Mouse (Mus musculus) CD4-positive, CD25-positive, alpha-beta regulatory T cell, adult 4 months (primary cell): ENCODE data around the gene Itga9. TPM values are rescaled to one million over a fixed set of nuclear protein-coding genes. Genes with fewer than 3 reads are reported as not detected.

ENCODE experiments used
- ATAC-seq: one replicate; pipeline ENCODE4 v1.8.0; 2017
- polyA plus RNA-seq, 2 experiments: library from polyadenylated mRNA; unstranded; fragments of 100-300 nt; shearing (Covaris generic); gene quantifications; one replicate each; pipeline ENCODE4 v1.2.1; 2017

The Itga9 gene
- polyA plus RNA-seq, 2 experiments from 2014 or later, result 0.41 to 1.0 TPM

DNA sequence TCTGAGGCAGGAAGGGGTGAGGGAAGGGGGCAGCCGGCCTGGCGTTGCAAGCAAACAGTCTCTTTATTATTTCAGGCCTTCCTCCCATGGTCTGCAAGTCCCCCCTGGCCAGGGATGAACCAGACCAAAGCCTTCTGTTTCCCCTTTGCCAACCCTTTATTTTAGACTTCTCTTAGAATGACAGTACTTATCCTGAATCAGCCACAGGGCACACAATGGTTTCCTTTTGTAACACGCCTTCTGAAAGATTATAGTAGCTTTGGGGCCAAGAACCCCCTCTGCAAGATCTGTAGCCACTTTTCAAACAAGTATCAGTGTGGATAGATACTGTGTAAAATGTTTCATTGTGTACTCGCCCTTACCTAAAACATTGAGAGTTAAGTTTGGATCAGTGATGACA, 178.1 kb downstream of the Itga9 start:
- ATAC-seq, result peak; percentile 17

DNA sequence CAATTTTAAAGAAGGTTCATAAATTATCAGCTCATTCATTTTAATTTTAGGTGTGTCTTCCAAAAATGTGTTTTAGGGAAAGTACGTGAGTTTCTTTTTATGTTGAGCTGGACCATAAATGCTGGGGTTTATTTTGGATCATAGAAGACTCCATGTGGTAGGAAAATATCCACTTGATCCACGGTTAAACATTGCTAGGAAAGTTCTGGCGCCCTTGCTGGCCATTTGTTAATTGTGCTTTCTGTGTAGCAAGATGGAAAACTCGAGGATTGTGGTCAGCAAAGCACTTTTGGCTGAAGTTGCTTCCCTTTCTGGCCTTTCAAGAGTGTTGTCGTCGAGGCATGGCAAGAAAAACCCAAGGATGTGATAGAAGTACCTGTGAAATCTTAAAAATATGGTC, 179.3 kb downstream of the Itga9 start:
- no peak for ATAC-seq

DNA sequence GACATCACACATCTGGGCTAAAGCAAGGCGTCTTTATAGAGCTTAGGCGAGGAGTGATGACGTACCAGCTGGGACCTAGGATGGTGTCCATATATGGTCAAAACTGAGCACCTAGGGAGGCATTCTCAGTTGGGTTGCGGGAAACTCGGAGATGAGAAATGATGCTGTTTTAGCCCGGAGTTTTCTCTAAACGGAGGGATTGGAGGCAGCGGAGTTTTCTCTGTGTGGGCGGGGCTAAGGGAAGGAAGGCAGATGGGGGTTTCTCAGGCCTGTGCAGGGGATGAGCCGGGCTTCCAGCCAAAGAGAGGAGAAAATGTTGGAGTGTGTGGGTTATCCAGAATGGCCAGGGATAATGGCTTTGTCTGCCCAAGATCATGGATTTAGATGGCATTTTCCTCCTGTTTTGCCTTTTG, 182.4 kb downstream of the Itga9 start:
- no peak for ATAC-seq

DNA sequence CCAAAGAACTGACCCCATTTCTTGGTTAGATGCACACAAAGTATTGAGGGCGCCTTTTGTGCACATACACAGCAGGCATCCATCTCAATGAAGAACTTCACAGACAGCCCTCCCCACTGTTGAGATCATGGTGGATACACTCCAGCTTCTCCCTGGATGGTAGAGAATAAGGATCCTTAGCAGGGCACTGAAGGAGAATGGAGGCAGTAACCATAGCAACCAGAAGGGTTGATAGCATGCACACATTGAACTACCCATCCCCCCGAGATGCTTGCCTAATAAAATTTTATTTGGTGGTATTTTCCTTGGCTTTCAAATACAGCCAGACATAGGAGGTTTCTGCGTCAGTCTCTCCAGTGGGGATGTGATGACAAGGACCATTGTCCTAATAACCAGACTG, 184.7 kb downstream of the Itga9 start:
- no peak for ATAC-seq

DNA sequence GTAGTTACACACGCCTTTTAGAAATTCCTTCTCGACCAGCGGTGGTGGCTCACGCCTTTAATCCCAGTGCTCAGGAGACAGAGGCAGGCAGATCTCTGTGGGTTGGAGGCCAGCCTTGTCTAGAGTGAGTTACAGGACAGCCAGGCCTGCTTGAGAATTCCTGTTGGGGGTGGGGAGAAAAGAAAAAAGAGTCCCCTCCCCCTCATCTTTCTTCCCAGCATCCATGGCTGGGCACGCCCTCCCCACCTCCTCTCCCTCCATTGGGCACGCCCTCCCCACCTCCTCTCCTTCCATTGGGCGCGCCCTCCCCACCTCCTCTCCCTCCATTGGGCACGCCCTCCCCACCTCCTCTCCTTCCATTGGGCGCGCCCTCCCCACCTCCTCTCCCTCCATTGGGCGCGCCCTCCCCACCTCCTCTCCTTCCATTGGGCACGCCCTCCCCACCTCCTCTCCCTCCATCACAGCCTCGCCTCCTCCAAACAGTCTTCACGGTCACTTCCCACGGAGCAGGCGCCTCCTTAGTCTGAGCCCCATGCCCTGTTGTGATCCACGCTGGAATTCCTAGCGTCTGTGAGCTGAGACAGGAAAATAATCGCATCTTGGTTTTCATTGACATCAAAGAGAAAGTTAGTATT, 186.8 kb downstream of the Itga9 start:
- ATAC-seq, result no peak

DNA sequence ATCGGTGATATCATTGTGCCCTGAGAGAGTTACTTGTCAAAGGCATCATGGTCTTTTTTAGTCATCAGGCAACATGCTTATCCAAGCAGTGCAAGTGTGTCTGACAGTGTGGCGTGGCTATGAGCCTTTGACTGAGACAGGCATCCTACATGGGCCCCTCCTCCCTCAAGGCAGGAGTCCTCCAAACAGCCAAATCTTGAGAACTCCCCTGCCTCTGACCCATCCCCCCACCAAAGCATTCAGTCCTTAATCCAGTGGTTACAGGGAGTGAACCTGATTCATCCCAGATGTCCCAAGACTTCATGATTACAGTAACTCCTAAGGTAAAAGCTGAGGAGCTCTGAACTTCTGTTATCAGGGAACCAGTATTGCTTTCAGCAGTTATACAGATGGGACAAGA, 188.2 kb downstream of the Itga9 start:
- ATAC-seq, result no peak

DNA sequence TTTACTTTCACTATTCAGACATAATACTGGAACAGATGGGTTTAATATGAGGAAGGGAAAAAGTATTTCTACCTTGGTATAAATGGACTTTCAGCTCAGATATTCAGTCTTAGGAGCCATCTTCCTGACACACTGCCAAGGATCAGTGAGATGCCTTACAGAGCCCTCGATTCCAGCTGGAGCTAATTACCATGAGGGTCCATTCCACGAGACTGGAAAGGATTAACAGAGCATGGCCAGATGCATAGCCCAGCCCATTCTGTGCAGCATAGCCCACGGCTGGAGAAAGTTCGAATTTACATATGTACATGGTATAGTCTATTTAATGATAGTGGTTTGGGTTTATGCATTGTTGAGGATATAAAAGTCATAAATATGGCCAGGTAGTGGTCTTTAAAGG, 188.8 kb downstream of the Itga9 start:
- no peak for ATAC-seq

DNA sequence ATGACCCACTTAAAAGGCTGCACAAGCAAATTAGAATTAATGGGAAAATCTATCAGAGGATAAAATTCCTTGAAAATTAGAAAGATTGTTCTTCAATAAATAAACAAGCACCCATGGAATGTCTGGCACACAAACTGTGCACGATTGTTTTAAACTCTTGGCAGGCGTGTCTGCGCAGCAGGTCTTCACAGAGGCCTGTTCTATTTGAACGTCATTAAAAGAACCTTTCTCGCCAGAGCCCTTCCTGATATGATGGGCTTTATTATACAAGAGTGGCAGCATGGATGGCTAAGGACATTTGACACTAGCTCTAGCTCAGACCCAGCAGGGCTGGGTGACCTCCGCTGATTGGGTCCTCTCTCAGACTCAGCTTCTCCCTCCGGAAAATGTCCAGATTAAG, 192.6 kb downstream of the Itga9 start:
- no peak for ATAC-seq

DNA sequence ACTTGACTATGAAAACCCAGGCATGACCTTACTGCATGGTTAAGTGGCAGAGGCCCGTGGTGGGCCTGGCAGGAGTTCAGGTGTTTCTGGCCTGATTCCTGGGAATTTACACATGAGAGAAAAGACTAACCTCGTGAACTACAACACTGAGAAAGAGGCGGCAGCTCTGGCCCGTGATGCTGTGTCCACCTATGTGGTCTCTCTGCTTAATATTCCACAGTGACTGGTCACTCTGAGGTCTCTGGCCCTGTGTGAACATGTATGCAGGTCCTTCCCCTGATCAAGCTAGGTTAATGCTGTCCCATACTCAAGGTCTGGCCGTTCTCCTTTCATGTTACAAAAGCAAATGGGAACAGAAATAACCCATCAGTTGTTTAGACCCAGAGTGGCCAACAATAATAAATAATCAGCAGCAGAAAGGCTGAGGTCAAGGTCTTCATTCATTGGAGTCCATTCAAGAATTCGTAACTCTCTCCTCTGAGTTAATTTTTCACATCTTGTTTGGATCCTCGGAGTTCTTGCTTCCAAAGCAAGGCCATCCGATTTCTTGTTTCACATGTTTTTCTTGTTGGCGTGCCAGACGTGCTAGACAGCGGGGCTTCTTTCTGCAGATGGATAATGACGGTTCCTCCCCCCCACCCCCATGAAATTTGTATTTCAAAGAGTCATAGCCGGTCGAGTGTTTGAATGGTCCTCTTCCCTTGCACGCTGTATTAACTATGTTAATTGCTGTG, 194.9 kb downstream of the Itga9 start:
- ATAC-seq, result no peak

DNA sequence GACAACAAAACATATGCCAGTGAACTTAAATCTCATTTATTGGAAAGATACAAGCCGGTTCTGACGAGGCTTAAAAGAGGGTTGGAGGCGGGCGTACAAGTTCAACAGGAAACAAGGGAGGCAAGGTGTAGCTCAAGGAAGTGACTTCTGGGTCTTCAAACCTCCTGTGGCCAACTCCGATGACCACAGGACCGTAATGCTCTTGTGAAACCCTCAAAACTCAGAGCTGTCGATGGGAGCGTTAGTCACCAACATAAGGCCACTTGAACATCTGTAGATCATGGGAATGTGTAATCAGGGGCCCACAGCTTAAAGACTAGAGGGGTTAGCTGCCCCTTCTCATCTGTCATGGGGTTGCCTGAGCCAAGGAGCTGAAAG, 195.4 kb downstream of the Itga9 start:
- ATAC-seq, result no peak

DNA sequence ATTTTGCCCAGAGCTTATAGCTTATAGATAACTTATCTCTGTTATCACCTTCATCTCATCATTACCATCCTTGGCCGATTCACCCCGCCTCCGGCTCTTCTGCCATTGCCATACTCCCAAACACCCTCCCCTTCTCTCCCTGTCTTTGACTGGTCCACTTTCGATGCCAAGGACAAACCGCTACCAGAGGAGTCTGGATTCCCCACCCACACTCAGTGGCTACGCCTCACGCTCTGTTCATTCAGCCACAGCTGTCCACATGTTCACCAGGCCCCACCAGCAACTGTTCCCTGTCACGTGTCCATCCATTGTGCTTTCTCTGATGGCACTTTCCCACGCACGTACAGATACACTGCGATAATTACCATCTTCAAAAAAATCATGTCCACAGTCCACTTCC, 195.9 kb downstream of the Itga9 start:
- ATAC-seq, result no peak

DNA sequence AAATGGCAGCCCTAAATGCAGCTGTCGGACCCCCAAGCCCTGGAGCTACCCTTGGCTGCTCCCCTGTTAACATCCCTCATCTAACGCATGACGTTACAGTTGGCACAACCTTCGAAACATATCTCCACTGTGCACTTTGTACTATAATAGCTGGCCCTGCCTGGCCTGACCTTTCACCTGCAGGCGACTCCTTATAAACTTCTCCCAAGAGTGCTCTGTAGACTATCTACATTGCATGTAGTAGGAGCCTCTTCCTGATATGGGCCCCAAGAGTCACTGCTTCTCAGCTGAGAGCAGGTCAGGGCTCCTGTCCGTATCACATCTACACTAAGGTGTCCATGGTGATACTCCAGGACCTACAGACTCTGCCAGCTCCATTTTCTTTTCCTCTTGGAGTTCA, 199.2 kb downstream of the Itga9 start:
- no peak for ATAC-seq

DNA sequence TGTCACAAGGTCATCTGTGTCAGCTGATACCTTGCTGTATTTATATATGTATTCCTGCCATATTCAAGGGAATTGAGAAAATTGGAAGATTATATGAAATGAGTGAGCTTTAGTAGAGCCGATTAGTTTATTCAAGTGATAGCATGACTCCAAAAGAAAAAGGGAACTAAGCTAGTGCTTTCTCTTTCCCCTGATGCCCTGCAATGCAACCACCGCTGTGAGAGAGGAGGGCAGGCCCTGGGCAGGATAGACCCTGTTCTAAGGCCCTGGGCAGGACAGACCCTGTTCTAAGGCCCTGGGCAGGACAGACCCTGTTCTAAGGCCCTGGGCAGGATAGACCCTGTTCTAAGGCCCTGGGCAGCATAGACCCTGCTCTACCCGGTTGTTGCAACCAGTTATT, 201.2 kb downstream of the Itga9 start:
- no peak for ATAC-seq

DNA sequence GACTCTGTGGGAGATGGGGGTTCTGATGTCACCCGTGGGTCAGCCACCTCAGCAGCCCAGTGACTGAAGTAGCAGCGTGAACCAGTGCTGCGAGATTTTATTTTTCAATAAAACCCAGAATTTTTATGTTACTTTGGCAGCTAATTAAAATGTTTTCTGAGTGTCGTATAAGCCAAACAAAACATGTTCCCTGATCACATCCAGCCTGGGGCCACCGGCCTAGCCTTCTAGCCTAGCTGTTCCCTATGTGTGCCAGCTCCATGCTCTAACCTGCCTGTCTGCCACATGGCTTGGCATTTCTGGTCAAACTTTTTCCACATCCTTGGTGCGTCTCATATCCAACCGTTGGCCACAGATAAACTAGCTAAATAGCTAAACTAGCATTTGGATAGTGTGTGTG, 205.7 kb downstream of the Itga9 start:
- ATAC-seq, result no peak

DNA sequence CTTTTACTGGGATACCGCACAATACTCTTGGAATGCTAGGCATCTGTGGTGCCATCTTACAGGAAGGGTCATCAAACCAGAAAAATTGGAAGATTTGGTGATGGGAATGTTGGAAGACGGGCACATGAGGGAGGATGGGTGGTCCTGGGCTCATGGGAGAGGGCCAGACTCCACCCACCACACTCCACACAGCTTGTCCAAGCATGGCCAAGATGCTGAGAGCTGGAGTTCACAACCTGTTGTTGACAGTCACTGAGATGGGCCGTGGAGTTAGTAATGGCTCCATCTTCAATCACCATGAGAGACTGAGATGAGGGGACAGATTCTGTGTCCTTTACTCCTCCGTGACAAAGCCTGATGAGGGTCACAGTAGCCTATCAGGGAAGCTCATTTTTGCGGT, 207.0 kb downstream of the Itga9 start:
- ATAC-seq, result no peak

DNA sequence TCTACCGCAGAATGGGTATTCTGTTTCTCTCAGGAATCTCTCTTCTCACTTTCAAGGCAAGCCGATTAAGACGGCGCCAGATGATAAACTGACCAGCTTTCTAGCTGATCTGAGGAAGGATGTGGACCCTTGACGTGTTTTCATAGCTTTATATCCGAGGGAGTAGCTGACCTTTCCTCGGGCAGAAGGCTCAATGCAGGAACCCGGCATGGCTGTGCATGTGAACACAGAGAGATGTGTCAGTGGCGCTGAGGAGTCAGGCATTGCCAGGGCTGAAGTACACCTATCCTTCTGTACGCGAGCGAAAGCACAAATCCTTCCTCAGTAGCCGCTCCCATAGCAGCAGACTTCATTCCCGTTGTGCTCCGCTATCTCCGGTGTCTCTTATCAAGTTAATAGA, 207.6 kb downstream of the Itga9 start:
- no peak for ATAC-seq

DNA sequence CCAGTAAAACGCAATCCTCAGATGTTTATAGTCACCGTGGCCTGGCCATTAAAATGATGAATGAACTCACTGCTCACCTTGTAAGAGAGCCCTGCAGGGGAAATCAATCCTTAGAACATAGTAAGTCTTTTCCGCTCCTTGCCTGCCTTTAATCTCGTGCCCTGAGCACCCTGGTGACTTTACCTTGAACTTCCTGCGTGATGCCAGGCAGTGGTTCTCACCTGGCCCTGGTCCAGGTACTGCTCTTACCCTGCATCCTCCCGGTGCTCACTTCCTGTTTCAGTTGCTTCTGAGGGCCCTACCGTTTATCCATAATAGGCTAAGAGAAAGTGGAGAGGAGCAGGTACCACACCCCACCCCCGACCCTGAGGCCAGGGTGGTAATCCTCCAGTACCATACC, 208.0 kb downstream of the Itga9 start:
- peak; percentile 61 for ATAC-seq

DNA sequence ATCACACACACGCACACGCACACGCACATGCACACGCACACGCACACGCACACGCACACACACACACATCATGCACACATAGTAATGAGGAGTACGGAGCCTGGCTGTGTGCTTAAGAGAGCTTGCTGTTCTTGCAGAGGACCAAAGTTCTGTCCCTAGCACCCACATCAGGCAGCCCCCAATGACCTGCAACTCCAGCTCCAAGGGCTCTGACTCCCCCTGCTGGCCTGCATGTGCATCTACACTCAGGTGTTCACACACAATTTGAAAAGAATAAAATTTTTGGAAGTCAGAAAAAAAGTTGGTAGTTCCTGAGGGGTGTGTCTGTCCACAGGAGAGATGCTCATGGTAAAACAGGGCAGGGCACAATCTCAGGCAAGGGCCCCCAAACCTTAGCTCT, 209.1 kb downstream of the Itga9 start:
- no peak for ATAC-seq

DNA sequence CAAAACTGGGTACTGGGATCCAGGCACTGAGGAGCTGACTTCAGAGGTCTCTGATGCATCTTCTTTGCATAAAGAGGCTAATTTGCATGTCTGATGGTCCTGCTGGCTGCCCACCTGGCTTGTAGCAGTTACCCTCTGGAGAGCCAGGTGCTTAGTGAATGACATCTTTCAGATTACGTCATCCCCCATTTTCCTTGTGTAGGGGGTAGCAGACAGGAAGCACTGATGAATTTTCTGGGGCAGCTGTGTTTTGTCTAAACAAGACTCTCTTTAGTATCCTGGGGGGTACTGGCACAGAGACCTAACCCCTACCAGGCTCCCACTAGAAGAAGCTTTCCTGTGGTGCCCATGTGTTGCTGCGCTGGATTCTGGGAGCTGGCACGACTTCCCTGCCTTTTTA, 212.0 kb downstream of the Itga9 start:
- no peak for ATAC-seq

DNA sequence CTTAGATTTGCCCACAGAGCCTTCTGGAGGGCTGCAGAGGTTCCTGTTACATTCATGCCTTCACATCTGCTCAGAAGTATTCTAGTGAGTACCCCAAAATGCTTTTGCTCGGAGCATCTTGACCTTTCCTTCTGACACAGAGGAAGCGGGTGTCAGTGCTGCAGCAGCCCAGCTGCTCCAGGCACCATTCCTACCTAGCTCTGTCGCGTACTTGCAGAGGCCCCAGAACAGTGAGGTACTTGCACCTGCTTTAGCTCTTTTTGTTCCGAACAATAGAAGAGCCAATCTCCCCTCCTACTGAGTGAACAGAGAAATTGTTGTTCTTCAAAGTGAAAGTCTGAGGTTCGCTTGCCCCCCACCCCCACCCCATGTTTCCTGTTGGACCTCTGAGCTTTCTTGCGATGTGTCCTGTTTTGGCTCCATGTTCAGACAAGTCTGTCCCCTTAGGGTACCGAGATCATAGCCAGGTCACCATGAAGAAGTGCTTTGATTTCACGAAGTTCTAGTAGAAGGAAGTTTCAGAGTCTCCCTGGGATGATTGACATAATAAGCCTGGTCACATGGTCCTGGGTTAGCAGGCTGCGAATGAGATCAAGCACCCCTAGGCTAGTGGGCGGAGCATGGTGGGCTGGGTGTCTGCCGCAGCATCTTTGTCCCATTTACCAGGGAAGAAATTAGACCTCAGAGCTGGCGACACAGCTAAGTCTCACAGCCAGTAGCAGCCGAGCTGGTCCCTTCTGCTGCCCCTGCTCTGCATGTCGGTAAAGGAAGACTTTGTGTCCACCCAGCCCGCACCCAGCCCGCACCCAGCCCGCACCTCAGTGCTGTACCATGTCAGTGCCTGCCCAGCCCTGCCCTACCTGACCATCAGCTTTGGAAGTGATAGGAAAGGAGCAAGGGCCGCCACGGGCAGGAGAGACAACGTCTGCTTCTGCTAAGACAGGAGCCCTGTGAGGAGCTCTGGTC, 215.0 kb downstream of the Itga9 start:
- ATAC-seq, result peak; percentile 98

DNA sequence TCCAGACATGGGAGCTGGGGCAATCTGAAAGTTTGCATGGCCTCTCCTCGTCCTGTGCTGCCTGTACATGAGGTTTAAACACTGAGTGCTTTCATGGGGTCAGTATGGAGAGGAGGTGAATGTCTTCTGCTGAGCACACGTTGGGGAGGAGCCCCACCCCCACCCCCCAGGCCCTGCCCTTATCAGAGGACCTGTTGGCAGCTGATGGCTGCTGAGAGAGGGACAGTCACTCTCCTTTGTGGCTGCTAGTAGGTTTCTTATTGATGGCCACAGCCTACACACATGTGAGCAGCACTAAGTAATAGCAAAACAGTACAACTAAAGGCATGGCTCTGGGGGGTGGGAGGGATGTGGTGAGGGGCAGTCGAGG, 215.7 kb downstream of the Itga9 start:
- no peak for ATAC-seq

DNA sequence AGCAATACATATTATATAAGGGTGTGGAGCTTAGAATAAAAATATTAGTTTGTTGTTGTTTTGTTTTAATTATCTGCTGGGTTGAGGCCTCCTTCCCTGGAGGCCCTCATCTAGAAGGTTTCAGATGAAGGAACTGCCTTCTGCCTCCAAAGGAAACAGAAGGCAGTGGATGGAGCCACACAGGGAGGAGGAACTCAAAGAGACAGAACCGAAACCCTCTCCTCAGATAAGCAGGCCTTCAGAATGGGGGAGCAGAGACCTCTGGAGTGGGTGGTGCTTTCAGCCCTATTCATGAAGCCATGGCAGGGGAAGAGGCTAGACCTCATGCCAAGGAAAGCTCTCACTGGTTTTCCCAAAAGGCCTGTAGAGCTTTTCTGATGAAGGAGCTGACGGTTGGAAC, 216.1 kb downstream of the Itga9 start:
- ATAC-seq, result no peak

DNA sequence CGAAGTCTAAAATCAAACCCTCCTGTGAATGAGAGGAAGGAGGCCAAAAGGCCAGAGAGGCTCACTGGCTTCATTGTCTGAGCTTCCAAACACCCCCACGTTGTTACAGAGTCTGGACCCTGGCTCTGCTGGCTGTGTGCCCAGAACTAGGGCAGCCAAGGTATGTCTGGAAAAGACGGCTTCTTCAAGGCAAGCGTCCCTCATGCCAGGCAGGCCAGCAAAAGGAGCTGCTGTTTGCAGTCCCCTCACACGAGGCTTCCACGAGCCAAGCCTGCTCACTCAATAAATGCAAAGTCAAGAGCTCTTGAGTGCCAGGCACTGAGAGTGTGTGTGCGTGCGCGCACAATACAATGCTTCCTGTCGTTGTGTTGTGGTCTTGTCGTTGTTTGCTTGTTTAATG, 224.6 kb downstream of the Itga9 start:
- no peak for ATAC-seq

DNA sequence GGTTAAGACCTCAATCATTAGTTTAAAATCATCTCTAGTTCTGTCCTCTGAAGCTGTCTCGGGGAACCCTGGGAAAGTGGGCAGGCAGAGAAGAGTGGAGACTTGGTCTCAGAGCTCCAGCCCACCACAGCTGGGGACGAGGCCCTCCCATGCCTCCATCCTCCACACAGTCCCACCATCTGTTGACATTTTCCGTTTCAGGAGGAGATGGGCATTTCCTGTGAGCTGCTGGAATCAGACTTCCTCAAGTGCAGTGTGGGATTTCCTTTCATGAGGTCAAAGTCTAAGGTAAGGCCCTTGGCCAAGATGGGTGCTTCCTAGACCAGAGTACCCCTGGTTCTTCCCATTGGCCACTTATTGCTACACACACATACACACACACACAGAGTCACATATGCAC, 226.0 kb downstream of the Itga9 start:
- ATAC-seq, result no peak
